Mouse (Mus musculus): ENCODE results near the gene Amdhd1. TPM values are rescaled to one million over a fixed set of nuclear protein-coding genes. Genes with fewer than 3 reads are reported as not detected.

Amdhd1 gene
- polyA plus RNA-seq (2017; shearing (Covaris generic)), result 0.55 TPM

DNA sequence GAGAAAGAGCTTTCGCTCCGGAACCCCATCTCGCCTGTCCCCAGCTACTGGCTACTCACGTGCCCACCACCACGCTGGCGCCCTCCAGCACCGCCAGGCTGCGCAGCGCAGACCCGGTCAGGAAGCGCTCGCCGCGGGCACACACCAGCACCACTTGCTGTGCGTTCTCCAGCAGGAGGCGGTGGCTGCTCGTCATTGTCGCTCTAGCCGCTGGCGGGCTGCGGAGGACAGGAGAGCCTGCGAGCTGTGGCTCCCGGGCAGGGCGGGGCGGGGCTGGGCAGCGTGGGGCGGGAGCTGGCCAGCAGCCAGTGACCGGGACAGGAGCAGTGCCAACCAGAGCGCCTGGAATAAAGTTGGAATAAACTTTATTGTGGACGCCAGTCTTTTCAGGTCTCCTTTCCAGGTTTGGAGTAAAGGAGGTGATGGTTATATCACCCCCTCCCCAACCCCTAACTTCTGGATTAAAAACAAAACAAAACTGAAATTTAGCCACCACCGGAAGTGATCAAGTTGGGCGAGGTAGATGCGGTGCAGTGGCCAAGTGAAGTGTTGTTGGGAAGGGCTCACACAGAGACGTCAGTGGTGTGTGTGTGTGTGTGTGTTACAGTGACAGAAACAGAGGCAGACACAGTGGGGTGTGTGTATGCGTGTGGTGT, at the start of gene Amdhd1:
Gene Amdhd1, minus strand, starts transcription at position 259 of the 656 bp plus-strand sequence.

DNA sequence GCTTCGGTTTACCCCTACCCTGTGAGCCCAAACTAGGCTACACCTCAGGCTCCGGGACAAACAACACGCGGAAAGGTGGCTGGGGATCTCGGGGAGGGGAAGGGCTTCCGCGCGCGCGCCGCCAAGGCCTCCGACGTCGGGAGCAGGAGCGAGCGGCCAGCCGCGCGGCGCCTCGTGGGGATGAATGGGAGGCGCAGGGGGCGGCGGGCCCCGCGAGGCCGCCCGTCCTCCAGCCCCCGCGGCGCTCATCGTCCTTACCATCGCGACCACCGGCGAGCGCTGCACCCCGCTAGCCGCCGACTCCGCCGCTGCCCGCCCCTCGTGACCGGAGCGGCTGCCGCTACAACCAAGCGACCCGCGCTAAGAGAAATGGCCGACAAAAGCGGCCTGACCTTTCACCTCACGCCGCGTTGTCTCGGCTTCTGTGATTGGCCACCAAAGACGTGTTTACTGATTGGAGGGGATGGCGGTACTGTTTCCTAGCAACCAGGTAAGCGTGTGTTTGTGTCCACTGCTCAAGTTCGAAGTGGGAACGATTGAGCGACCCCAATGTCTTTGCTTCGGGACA, 49.5 kb upstream of the Amdhd1 start, which contains the start of gene Snrpf:
Gene Snrpf, minus strand, starts transcription at position 426 of the 568 bp plus-strand sequence.

DNA sequence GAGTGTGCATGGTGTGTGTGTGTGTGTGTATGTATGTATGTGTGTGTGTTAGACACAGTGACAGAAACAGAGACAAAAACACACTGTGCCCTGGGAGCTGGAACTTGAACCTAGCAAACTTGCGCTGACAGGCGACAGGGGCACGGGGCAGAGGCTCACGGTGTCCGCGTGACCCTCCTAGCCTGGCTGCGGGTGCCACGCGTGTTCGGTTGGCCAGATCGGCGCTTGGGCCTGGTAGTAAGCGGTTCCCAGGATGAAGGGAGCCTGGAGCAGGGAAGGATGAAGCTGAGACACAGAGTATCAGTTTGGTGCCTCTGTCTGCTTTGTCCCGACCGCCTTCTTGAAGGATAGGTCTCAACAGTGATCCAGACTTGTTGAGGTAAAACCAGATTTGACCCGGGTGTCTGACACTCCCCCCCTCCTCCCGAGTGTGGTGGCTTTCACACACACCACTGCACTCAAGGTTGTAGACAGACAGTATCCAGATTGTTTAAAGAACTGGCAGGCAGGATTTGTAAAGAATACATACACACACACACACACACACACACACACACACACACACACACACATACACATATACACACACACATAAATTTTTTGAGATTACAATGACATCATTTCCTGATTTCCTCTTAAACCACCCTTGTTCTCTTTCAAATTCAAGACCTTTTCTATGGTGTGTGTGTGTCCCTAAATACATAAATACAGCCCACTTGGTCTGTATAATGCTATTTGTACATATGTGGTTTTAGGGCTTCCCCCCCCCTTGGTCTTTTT, 788 bp upstream of the Amdhd1 start, which contains the start of gene Ccdc38:
Gene Ccdc38, plus strand, starts transcription at position 202 of the 780 bp plus-strand sequence.

DNA sequence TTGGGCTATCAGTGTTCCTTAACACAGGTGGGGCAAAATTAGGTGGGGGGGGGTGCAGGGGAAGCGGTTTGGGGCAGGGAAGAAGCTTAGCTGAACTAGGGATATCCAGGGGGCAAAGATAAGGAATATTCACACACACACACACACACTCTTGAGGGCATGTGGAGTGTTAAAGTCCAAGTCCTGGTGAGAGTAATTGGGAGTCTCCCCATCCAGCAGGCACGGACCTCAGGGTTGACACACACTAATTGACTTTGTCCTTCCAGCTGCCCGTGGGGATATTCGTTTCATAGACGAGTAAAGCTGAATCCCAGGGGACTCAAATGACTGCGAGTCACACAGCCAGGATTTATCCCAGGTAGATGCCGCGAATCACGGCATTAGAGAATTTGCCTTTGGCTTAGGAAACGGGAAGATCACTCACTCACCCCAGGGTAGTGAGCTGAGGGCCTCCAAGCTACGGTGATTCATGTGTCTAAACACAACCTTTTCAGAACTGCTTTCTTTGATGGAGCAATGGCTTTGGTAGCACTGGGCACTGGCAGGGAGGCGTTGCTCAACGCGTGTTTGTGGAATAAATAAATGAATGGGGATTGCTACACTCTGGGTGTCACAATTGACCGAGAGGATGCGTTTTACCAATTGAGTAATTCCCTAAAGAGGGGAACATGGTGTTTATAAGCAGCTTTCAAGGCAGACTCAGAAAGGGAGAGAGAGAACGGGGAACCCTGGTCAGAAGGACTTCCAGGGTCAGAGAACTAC, 51.6 kb downstream of the Amdhd1 start, which contains the start of gene Hal:
Gene Hal, plus strand, starts transcription at position 703 of the 762 bp plus-strand sequence.

Other genes starting within 250 kb of the Amdhd1 start
- 76.4 TPM for gene Elk3, start 228.9 kb downstream of the Amdhd1 start, polyA plus RNA-seq (2017; shearing (Covaris generic))
- gene Lta4h, start 86.6 kb downstream of the Amdhd1 start, polyA plus RNA-seq (2017; shearing (Covaris generic)), result 369 TPM
- 0.61 TPM for gene Hal, start 51.3 kb downstream of the Amdhd1 start, polyA plus RNA-seq (2017; shearing (Covaris generic))
- gene Ccdc38, start 599 bp upstream of the Amdhd1 start, polyA plus RNA-seq (2017; shearing (Covaris generic)), result 0.90 TPM
- gene Snrpf, start 49.7 kb upstream of the Amdhd1 start, polyA plus RNA-seq (2017; shearing (Covaris generic)), result 52.7 TPM
- gene Ntn4, start 100.6 kb upstream of the Amdhd1 start, polyA plus RNA-seq (2017; shearing (Covaris generic)), result 10.6 TPM

Data from CD4-positive, CD25-positive, alpha-beta regulatory T cell (primary cell).